Mouse (Mus musculus): ENCODE measurements around the gene Ccdc74a.
A peak's percentile ranks its signal among the peaks of the same experiment; 100 is the strongest.

DNA sequence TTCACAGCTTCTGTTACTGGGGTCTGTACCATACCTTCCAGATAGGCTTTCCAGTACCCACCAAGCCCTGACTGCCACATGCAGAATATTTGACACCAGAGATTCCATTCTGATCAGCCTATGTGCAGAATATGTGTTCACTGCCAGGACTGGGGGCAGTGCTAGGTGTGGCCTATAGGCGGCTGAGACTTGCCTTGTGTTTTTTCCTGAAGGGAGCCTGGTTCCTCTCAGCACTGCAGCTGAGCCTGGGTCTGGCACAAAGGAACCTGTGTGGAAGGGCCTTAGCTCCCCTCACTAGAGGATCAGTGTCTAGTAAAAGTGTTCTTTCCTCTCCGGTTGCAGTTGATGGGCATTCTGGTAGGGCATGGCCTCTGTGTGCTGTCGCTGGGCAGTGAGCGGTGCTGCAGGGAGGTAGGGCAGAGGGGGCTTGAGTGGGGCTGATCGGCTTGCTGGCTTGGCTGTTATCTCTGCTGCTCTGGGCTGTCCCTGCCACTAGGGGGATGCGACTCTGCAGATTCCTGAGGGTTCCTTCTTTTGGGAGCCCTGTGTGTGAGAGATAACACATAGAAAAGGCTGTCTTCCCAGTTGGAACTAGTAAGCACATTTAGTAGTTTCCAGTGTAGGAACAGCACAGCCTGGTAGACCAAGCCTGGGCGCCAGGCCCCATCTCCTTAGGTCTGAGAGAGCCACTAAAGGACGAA is 12.6 kb upstream of the Ccdc74a start:
- TF ChIP-seq POLR2A (IDR thresholded peaks at IDR 0.05; ENCODE audit: extremely low read depth, insufficient read depth, low read length) (no peak), CTCF (IDR thresholded peaks at IDR 0.05; ENCODE audit: low read depth, low read length) (peak; percentile 32)

Data from liver, adult 2 months (tissue).